Mouse (Mus musculus) small intestine, adult 2 months (tissue): Measurements from ENCODE around the gene Npb. TPM values are rescaled to one million over a fixed set of nuclear protein-coding genes. Genes with fewer than 3 reads are reported as not detected.
"Not testable (repeated sequence)": the region's sequence is repeated elsewhere in the genome, so short reads cannot be mapped to it uniquely, and the experiment has no call there.

Experiments used
- H3K27ac ChIP-seq: fragments of 200-500 bp; 2 replicates; pipeline ENCODE4 v1.5.1; 2012; ENCODE audit warnings: low read depth, low read length, control low read depth, inconsistent platforms; ENCODE audit not compliant: insufficient read depth
- H3K27me3 ChIP-seq: fragments of 200-500 bp; 2 replicates; pipeline ENCODE4 v1.6.1; 2012; ENCODE audit warnings: mild to moderate bottlenecking, moderate library complexity, low read length, inconsistent platforms; ENCODE audit not compliant: control insufficient read depth, insufficient read depth
- H3K36me3 ChIP-seq: fragments of 200-500 bp; 2 replicates; pipeline ENCODE4 v1.6.1; 2012; ENCODE audit warnings: mild to moderate bottlenecking, low read length, control low read depth, inconsistent platforms; ENCODE audit not compliant: control insufficient read depth, insufficient read depth
- H3K4me1 ChIP-seq: fragments of 200-500 bp; 2 replicates; pipeline ENCODE4 v1.6.1; 2012; ENCODE audit warnings: low read length, inconsistent platforms, mixed read lengths; ENCODE audit not compliant: control insufficient read depth, insufficient read depth, insufficient read length
- H3K4me3 ChIP-seq: fragments of 200-500 bp; 2 replicates; pipeline ENCODE4 v1.5.1; 2012; ENCODE audit warnings: low read depth, mild to moderate bottlenecking, control low read depth, inconsistent platforms, low read length, moderate library complexity
- CTCF ChIP-seq: fragments of 200-500 bp; IDR thresholded peaks from 2 replicates; pipeline ENCODE4 v1.5.1; 2012; ENCODE audit warnings: low read depth, mild to moderate bottlenecking, control low read depth, inconsistent platforms, low read length, moderate library complexity, mixed read lengths; ENCODE audit not compliant: insufficient replicate concordance, insufficient read length; ENCODE audit errors: extremely low read depth
- POLR2A ChIP-seq: fragments of 200-500 bp; IDR thresholded peaks from 2 replicates; pipeline ENCODE4 v1.6.1; 2012; ENCODE audit warnings: low read depth, mild to moderate bottlenecking, control low read depth, inconsistent platforms, low read length, moderate library complexity
- WGBS: fragments of 180-500 bp; shearing (Covaris S2); methylation state at CpG from one replicate; pipeline ENCODE4 v1.1.7; 2018; 5-methylcytosine and 5-hydroxymethylcytosine counted together
- polyA plus RNA-seq: library from polyadenylated mRNA; depleted of rRNA; stranded (reverse); fragments of >200 nt; gene quantifications from 2 replicates; pipeline ENCODE4 v1.2.3, GENCODE M21; 2012

Npb gene
- polyA plus RNA-seq, 1 experiment: 0.98 TPM

DNA sequence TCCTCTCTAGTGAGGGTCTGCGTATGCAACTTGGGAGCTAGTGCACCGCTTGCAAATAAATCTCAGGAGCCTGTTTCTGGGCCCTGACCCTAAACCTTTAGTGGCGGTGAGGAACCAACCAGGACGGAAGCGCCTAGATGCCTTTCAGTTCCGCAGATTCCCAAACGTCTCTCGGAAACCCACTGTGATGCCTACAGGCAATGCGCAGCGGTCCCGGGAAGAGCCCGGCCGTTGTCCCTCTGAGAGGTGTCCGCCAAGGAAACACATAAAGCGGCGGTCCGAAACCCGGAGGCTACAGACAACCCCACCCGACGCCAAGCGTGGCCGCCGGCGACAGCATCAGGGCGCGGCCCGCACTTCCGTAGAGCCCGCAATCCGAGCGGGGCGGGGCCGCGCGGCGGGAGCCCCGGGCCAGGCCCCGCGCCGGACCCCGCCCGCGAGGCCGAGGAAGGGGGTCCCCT lies 27.4 kb upstream of the Npb start:
- WGBS: under 1% methylated on average over 44 of the region's 44 CpGs
- peak overlapping the region; percentile 81 for H3K4me3 ChIP-seq
- peak overlapping the region; percentile 73 for H3K27ac ChIP-seq
- TF ChIP-seq POLR2A (no peak), CTCF (no peak)
- peaks cover 31% of the 10 kb centered on the region for H3K36me3 ChIP-seq
- no peaks in the 10 kb centered on the region for H3K27me3 ChIP-seq
- H3K4me1 ChIP-seq: peaks cover 38% of the 10 kb centered on the region

DNA sequence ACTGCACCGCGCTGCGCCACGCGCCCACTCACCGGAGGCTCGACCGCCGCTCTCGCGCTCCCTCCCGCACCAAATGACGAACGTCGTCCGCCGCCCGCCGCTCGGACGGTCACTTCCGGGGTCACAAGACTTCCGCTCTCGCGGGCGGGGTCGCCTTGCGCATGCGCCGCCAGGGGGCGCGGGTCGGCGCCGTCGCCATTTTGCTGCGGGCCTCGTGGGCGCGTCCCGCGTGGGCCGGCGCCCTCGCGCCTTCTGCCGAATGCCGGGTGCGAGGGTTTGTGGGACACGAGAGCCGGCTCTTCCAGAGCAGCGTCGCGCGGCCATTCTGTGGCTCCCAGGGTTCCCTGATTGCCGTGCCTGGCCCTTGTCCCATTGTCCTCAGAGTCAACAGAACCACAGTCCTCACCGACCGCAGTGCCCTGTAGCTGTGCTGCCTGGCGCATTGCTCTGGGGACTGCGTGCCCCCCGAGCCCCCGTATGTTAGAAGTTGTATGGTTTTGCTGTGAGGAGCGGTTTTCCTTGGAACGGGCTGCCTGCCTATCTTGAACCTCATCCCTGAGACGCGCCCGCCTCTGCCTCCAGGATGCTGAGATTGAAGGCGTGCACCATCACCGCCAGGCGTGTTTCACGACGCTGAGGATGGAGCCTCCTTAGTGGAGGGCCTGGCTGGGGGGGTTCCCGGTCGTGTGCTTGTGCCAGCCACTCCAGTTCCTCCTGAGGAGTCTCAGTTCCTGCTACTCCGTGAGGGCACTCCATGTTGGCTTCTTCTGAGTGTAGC lies 26.6 kb upstream of the Npb start, which contains the start of gene Arhgdia:
TSS of gene Arhgdia (minus strand) at position 135 of the 778 bp plus-strand sequence.
- 2% methylated on average over 70 of the region's 75 CpGs for WGBS
- Histone ChIP-seq H3K27me3 (no peaks in the 10 kb centered on the region), H3K4me1 (peaks cover 34% of the 10 kb centered on the region), H3K36me3 (peaks cover 33% of the 10 kb centered on the region), H3K4me3 (peak within 1 kb of the TSS; percentile 81), H3K27ac (peak within 1 kb of the TSS; percentile 73)
- peak; percentile 38; the same call in 1 of the 2 replicates for TF ChIP-seq CTCF
- peak; percentile 94 for TF ChIP-seq POLR2A

- Histone ChIP-seq H3K36me3 (peaks cover 35% of the 10 kb centered on the region), H3K27me3 (no peaks in the 10 kb centered on the region), H3K4me1 (peaks cover 28% of the 10 kb centered on the region), H3K27ac (peak overlapping the region; percentile 73), H3K4me3 (peak overlapping the region; percentile 81)
- WGBS: 48% methylated on average over 8 of the region's 8 CpGs
- TF ChIP-seq POLR2A (no peak), CTCF (peak; percentile 21; the same call in 1 of the 2 replicates)
Observed at GRCm38 (mm10) chr11:120582268-120582981, 25.9 kb upstream of the Npb start.

GRCm38 (mm10) chr11:120582982-120583293 lies 25.3 kb upstream of the Npb start:
- not testable (repeated sequence) for H3K27me3 ChIP-seq, H3K27ac ChIP-seq, H3K4me3 ChIP-seq
- 92% methylated on average over 2 of the region's 2 CpGs for WGBS
- peaks cover 30% of the 10 kb centered on the region for H3K36me3 ChIP-seq
- H3K4me1 ChIP-seq: peaks cover 23% of the 10 kb centered on the region

- H3K36me3 ChIP-seq: peaks cover 24% of the 10 kb centered on the region
- TF ChIP-seq POLR2A: no peak
- no peak for TF ChIP-seq CTCF
- H3K27ac ChIP-seq: no peak overlapping the region
- H3K4me1 ChIP-seq: peaks cover 13% of the 10 kb centered on the region
- H3K4me3 ChIP-seq: no peak overlapping the region
- WGBS: 95% methylated on average over 1 of the region's 1 CpGs
- no peaks in the 10 kb centered on the region for H3K27me3 ChIP-seq
Observed at GRCm38 (mm10) chr11:120583937-120584336, 24.3 kb upstream of the Npb start.

GRCm38 (mm10) chr11:120588531-120588930 lies 19.7 kb upstream of the Npb start:
- no peaks in the 10 kb centered on the region for H3K4me1 ChIP-seq
- no peak overlapping the region for H3K27ac ChIP-seq
- no peaks in the 10 kb centered on the region for H3K27me3 ChIP-seq
- WGBS: 83% methylated on average over 6 of the region's 6 CpGs
- no peak overlapping the region for H3K4me3 ChIP-seq
- peaks cover 36% of the 10 kb centered on the region for H3K36me3 ChIP-seq
- TF ChIP-seq POLR2A: no peak
- TF ChIP-seq CTCF: no peak

GRCm38 (mm10) chr11:120597240-120598235 lies 10.7 kb upstream of the Npb start:
- peak overlapping the region; percentile 95 for H3K4me3 ChIP-seq
- 3% methylated on average over 92 of the region's 99 CpGs for WGBS
- no peak for TF ChIP-seq CTCF
- no peak for TF ChIP-seq POLR2A
- H3K4me1 ChIP-seq: peaks cover 14% of the 10 kb centered on the region; the same call in 1 of the 2 replicates
- no peaks in the 10 kb centered on the region for H3K27me3 ChIP-seq
- peak overlapping the region; percentile 22; the same call in 1 of the 2 replicates for H3K27ac ChIP-seq
- peaks cover 32% of the 10 kb centered on the region for H3K36me3 ChIP-seq
